Mouse (Mus musculus): Measurements from ENCODE around the gene Pygm. TPM values are rescaled to one million over a fixed set of nuclear protein-coding genes. Genes with fewer than 3 reads are reported as not detected.

Pygm gene
- polyA plus RNA-seq, 1 experiment from 2014 or later = 12.0 TPM

GRCm38 (mm10) chr19:6389803-6390202, 5.6 kb downstream of the Pygm start:
- peak overlapping the region; percentile 2; the same call in 1 of the 2 replicates for H3K27ac ChIP-seq (replicated peaks)
- peak overlapping the region; percentile 61 for H3K4me2 ChIP-seq
- peak overlapping the region; percentile 31 for H3K9ac ChIP-seq (replicated peaks)
- 8% methylated on average over 16 of the region's 16 CpGs for WGBS
- H3K4me3 ChIP-seq (replicated peaks) = peak overlapping the region; percentile 31
- H3K36me3 ChIP-seq = no peaks in the 10 kb centered on the region
- peaks cover 15% of the 10 kb centered on the region for H3K4me1 ChIP-seq
- ATAC-seq (ENCODE audit: low FRiP score) = peak; percentile 66; the same call in 1 of the 2 replicates
- no peaks in the 10 kb centered on the region for H3K27me3 ChIP-seq (replicated peaks)
- H3K9me3 ChIP-seq (replicated peaks) = no peaks in the 10 kb centered on the region

DNA sequence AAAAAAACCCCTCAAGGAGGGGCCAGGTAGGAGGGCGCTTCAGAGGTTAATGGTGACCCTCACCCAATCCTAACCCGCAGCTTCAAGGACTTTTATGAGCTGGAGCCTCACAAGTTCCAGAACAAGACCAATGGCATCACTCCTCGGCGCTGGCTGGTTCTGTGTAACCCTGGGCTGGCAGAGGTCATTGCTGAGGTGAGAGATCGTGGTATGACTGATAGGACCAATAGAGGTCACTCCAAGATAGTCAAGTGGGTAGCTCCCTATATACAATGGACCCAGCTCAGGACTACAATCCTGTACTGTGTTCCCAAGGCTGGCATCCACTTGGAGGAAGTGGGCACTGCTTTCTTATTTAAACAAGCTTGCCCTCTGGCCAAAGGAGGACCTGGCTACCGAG, 6.1 kb downstream of the Pygm start:
- H3K36me3 ChIP-seq = no peaks in the 10 kb centered on the region
- no peak overlapping the region for H3K9ac ChIP-seq (replicated peaks)
- H3K4me1 ChIP-seq = peaks cover 14% of the 10 kb centered on the region
- no peak; the same call in 1 of the 2 replicates for ATAC-seq (ENCODE audit: low FRiP score)
- H3K27ac ChIP-seq (replicated peaks) = no peak overlapping the region
- H3K27me3 ChIP-seq (replicated peaks) = no peaks in the 10 kb centered on the region
- no peaks in the 10 kb centered on the region for H3K9me3 ChIP-seq (replicated peaks)
- no peak overlapping the region for H3K4me3 ChIP-seq (replicated peaks)
- 64% methylated on average over 6 of the region's 6 CpGs for WGBS
- peak overlapping the region; percentile 61 for H3K4me2 ChIP-seq

- peaks cover 13% of the 10 kb centered on the region for H3K4me1 ChIP-seq
- 92% methylated on average over 14 of the region's 14 CpGs for WGBS
- H3K27me3 ChIP-seq (replicated peaks) = no peaks in the 10 kb centered on the region
- no peak overlapping the region for H3K4me2 ChIP-seq
- ATAC-seq (ENCODE audit: low FRiP score) = no peak
- no peak overlapping the region for H3K9ac ChIP-seq (replicated peaks)
- H3K27ac ChIP-seq (replicated peaks) = no peak overlapping the region
- H3K9me3 ChIP-seq (replicated peaks) = no peaks in the 10 kb centered on the region
- no peak overlapping the region for H3K4me3 ChIP-seq (replicated peaks)
- no peaks in the 10 kb centered on the region for H3K36me3 ChIP-seq
These were observed 8.7 kb downstream of the Pygm start for GRCm38 (mm10) chr19:6392743-6393393.

DNA sequence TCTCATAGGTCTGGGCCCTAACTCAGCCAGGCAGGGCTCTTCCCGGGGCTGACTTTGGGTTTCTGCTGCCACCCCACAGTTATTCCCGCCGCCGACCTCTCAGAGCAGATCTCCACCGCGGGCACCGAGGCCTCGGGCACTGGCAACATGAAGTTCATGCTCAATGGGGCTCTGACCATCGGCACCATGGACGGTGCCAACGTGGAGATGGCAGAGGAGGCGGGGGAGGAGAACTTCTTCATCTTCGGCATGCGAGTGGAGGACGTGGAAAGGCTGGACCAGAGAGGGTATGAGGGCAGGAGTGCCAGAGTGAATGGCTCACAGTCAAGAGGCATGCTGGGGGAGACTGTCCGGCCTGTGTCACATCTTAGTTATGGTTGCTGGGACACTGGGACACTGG, 9.4 kb downstream of the Pygm start:
- no peaks in the 10 kb centered on the region for H3K36me3 ChIP-seq
- no peak overlapping the region for H3K9ac ChIP-seq (replicated peaks)
- H3K9me3 ChIP-seq (replicated peaks) = no peaks in the 10 kb centered on the region
- peaks cover 20% of the 10 kb centered on the region for H3K4me1 ChIP-seq
- 93% methylated on average over 16 of the region's 16 CpGs for WGBS
- H3K27me3 ChIP-seq (replicated peaks) = no peaks in the 10 kb centered on the region
- no peak overlapping the region for H3K4me3 ChIP-seq (replicated peaks)
- no peak overlapping the region for H3K27ac ChIP-seq (replicated peaks)
- H3K4me2 ChIP-seq = no peak overlapping the region
- no peak for ATAC-seq (ENCODE audit: low FRiP score)

DNA sequence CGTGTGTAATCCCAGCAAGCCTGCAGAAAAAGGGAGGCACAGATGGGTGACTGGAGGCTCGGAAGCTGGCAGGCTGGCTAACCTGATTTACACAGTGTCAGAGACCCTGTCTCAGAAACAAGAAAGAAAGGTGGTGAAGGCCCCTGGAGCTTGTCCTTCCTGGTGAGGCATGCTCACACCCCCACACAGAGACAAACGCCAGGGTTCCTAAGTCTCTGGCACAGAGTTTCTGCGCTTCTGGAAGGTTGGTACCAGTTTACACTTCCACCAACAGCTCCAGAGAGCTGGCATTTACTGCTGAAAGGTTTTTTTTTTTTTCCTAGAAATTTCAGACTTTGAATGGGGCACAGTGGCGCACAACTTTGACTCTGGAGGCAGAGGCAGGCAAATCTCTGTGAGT, 12.0 kb downstream of the Pygm start:
- no peak overlapping the region for H3K4me3 ChIP-seq (replicated peaks)
- ATAC-seq (ENCODE audit: low FRiP score) = no peak
- H3K9ac ChIP-seq (replicated peaks) = no peak overlapping the region
- no peaks in the 10 kb centered on the region for H3K27me3 ChIP-seq (replicated peaks)
- no peaks in the 10 kb centered on the region for H3K9me3 ChIP-seq (replicated peaks)
- no peaks in the 10 kb centered on the region for H3K36me3 ChIP-seq
- H3K27ac ChIP-seq (replicated peaks) = no peak overlapping the region
- H3K4me1 ChIP-seq = peaks cover 29% of the 10 kb centered on the region
- 85% methylated on average over 5 of the region's 5 CpGs for WGBS
- H3K4me2 ChIP-seq = no peak overlapping the region

- 85% methylated on average over 22 of the region's 22 CpGs for WGBS
- peak overlapping the region; percentile 98 for H3K4me2 ChIP-seq
- no peaks in the 10 kb centered on the region for H3K9me3 ChIP-seq (replicated peaks)
- peaks cover 9% of the 10 kb centered on the region; the same call in 1 of the 2 replicates for H3K27me3 ChIP-seq (replicated peaks)
- no peak for ATAC-seq (ENCODE audit: low FRiP score)
- H3K4me1 ChIP-seq = peaks cover 40% of the 10 kb centered on the region
- H3K9ac ChIP-seq (replicated peaks) = no peak overlapping the region; the same call in 1 of the 2 replicates
- H3K36me3 ChIP-seq = no peaks in the 10 kb centered on the region
- peak overlapping the region; percentile 63; the same call in 1 of the 2 replicates for H3K4me3 ChIP-seq (replicated peaks)
- H3K27ac ChIP-seq (replicated peaks) = no peak overlapping the region
These were observed 13.5 kb downstream of the Pygm start for GRCm38 (mm10) chr19:6397582-6398249.

DNA sequence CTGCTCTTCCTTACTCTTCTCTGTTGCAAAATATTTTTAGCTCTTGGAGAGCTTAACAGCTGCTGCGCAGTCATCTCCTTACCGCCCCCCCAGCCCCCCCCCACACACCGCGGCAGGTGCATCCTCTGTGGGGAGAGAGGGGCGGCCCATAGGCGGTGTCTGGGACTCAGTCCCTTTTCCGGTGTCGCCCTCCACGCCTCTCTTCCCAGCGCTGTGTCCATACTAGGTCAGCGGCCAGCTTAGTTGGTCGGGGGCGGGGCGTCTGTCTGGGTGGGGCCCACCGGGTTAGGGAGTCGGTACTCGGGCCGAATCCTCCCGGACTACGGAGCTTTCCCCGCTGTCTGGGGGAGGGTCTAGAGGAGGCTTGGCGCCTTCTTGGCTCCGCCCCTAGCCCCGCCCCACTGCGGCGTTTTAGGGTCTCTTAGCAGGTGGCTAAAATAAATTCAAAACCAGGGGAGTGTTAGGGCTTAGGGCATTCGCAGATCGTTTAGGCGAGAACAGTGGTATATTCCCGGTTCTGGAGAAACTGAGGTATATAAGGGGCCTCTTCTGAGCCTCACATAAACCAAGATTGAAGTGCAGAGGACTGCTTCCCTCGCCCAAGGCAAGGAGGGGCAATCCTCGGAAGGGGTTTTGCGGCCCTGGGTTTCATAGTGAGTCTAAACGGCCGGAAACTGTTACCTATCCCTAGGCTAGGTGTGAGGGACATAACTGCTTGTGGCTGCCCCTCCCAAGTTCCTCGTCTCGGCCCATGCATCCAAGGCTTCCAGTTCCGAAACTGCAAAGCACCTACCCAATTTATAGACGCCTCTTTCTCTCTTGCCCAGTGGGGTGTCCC, 14.5 kb downstream of the Pygm start:
- Histone ChIP-seq H3K9me3 (replicated peaks) (no peaks in the 10 kb centered on the region), H3K9ac (replicated peaks) (peak overlapping the region; percentile 66), H3K4me1 (peaks cover 44% of the 10 kb centered on the region), H3K4me2 (peak overlapping the region; percentile 98), H3K27me3 (replicated peaks) (peaks cover 16% of the 10 kb centered on the region; the same call in 1 of the 2 replicates), H3K4me3 (replicated peaks) (peak overlapping the region; percentile 63), H3K36me3 (no peaks in the 10 kb centered on the region), H3K27ac (replicated peaks) (peak overlapping the region; percentile 84)
- peak; percentile 74 for ATAC-seq (ENCODE audit: low FRiP score)
- whole genome bisulfite sequencing = 1% methylated on average over 39 of the region's 39 CpGs

GRCm38 (mm10) chr19:6399285-6400095, 15.3 kb downstream of the Pygm start, which contains the start of gene Rasgrp2:
Gene Rasgrp2, plus strand, starts transcription at chr19:6399340.
- Histone ChIP-seq H3K9me3 (replicated peaks) (no peaks in the 10 kb centered on the region), H3K4me2 (peak within 1 kb of the TSS; percentile 98), H3K9ac (replicated peaks) (peak within 1 kb of the TSS; percentile 66), H3K27ac (replicated peaks) (peak within 1 kb of the TSS; percentile 84), H3K36me3 (peaks cover under 1% of the 10 kb centered on the region; the same call in 1 of the 2 replicates), H3K4me3 (replicated peaks) (peak within 1 kb of the TSS; percentile 63), H3K4me1 (peaks cover 44% of the 10 kb centered on the region), H3K27me3 (replicated peaks) (peaks cover 19% of the 10 kb centered on the region; the same call in 1 of the 2 replicates)
- ATAC-seq (ENCODE audit: low FRiP score) = peak; percentile 48
- WGBS = under 1% methylated on average over 62 of the region's 87 CpGs

- Histone ChIP-seq H3K27me3 (replicated peaks) (peaks cover 19% of the 10 kb centered on the region; the same call in 1 of the 2 replicates), H3K4me3 (replicated peaks) (peak overlapping the region; percentile 63), H3K27ac (replicated peaks) (peak overlapping the region; percentile 84), H3K4me2 (peak overlapping the region; percentile 98), H3K36me3 (peaks cover 6% of the 10 kb centered on the region; the same call in 1 of the 2 replicates), H3K9ac (replicated peaks) (peak overlapping the region; percentile 66), H3K9me3 (replicated peaks) (no peaks in the 10 kb centered on the region), H3K4me1 (peaks cover 44% of the 10 kb centered on the region)
- ATAC-seq (ENCODE audit: low FRiP score) = peak; percentile 25
- WGBS = 1% methylated on average over 29 of the region's 29 CpGs
These were observed 16.2 kb downstream of the Pygm start for GRCm38 (mm10) chr19:6400096-6401086.

Measured in neural tube, embryonic 15.5 days (tissue).